8 mouse cellular contexts compared by ENCODE assay signal in genomic region chr5:109558123-109558403, GRCm38 (mm10). TPM values are rescaled to one million over a fixed set of nuclear protein-coding genes. Genes with fewer than 3 reads are reported as not detected.
DNase-seq lines count a peak whose midpoint lies in the region; ATAC-seq and TF ChIP-seq lines count a peak whose summit lies in the region.

No protein-coding gene starts in this region.

- H3K4me2 ChIP-seq in heart, embryonic 13.5 days: peak overlapping the region; percentile 76
- peak overlapping the region; percentile 51 for H3K4me2 ChIP-seq in forebrain, postnatal 0 days (ENCODE audit: low read depth)

- ATAC-seq in heart, embryonic 13.5 days (ENCODE audit: extremely low read depth, insufficient number of reproducible peaks, low FRiP score, low TSS enrichment): no peak
- peak; percentile 44; the same call in 1 of the 2 replicates for ATAC-seq in forebrain, postnatal 0 days
- ATAC-seq in monocyte, adult 5-6 weeks (replicated peaks; ENCODE audit: insufficient number of reproducible peaks, low FRiP score, low TSS enrichment, poor library complexity, severe bottlenecking): no peak
- ATAC-seq in frontal cortex, adult (ENCODE audit: low TSS enrichment): no peak

- intact Hi-C loops in left cerebral cortex, postnatal 14 days (cut with DNase I): loop anchor here (5.0 kb wide), 1 partner anchor 549 kb away; the partner anchor contains the start of gene Gtpbp6

- H3K27me3 ChIP-seq in heart, embryonic 13.5 days (replicated peaks): no peaks in the 10 kb centered on the region
- no peaks in the 10 kb centered on the region for H3K27me3 ChIP-seq in forebrain, postnatal 0 days (ENCODE audit: insufficient read depth, low read length)

- DNase-seq in heart, adult 9 months (ENCODE audit: low spot score in 2 of 2): no peak
- no peak for DNase-seq in ES-E14 (ENCODE audit: low read depth, low spot score)
- DNase-seq in forebrain, postnatal 0 days: no peak
- DNase-seq in left cerebral cortex, postnatal 14 days (ENCODE audit: low spot score in 2 of 2): no peak

- peak overlapping the region; percentile 77 for H3K4me3 ChIP-seq in heart, embryonic 13.5 days
- H3K4me3 ChIP-seq in ES-E14 (ENCODE audit: insufficient read depth in 1 of 2, low read depth in 1 of 2, low read length in 2 of 2, poor library complexity in 1 of 2, severe bottlenecking in 1 of 2): peak overlapping the region; percentile 72 to 81
- peak overlapping the region; percentile 60 for H3K4me3 ChIP-seq in forebrain, postnatal 0 days (ENCODE audit: low read depth, low read length)
- H3K4me3 ChIP-seq in macrophage (ENCODE audit: inconsistent target): peak overlapping the region; percentile 52

- H3K79me2 ChIP-seq in macrophage (ENCODE audit: inconsistent target): no peaks in the 10 kb centered on the region

- H3K9ac ChIP-seq in heart, embryonic 13.5 days: peak overlapping the region; percentile 50
- peak overlapping the region; percentile 71 for H3K9ac ChIP-seq in ES-E14 (ENCODE audit: insufficient read depth, low read depth, low read length, poor library complexity, severe bottlenecking)
- peak overlapping the region; percentile 74 for H3K9ac ChIP-seq in forebrain, postnatal 0 days

- WGBS in heart, embryonic 13.5 days: under 1% methylated on average over 9 of the region's 9 CpGs
- under 1% methylated on average over 9 of the region's 9 CpGs for WGBS in forebrain, postnatal 0 days
- under 1% methylated on average over 9 of the region's 9 CpGs for WGBS in macrophage (ENCODE audit: missing documents)

- peaks cover 30% of the 10 kb centered on the region for H3K36me3 ChIP-seq in heart, embryonic 13.5 days
- H3K36me3 ChIP-seq in ES-E14 (ENCODE audit: control insufficient read depth, insufficient read depth, low read length, poor library complexity, severe bottlenecking): peaks cover 15% of the 10 kb centered on the region; the same call in 1 of the 2 replicates
- H3K36me3 ChIP-seq in forebrain, postnatal 0 days (ENCODE audit: insufficient read depth): no peaks in the 10 kb centered on the region; the same call in 1 of the 2 replicates
- H3K36me3 ChIP-seq in macrophage (ENCODE audit: inconsistent target): peaks cover 4% of the 10 kb centered on the region; the same call in 1 of the 2 replicates

- H3K9me3 ChIP-seq in heart, embryonic 13.5 days: peaks cover 46% of the 10 kb centered on the region
- H3K9me3 ChIP-seq in ES-E14 (ENCODE audit: control insufficient read depth, insufficient read depth, low read depth, low read length): no peaks in the 10 kb centered on the region
- peaks cover 13% of the 10 kb centered on the region for H3K9me3 ChIP-seq in forebrain, postnatal 0 days (ENCODE audit: low read length)

- in situ Hi-C loops in ES-E14 (cut with MboI; ENCODE audit: low sequenced_read_pairs in 2 of 2, unreplicated experiment in 2 of 2): no loop called here

- H3K4me1 ChIP-seq in heart, embryonic 13.5 days: no peaks in the 10 kb centered on the region
- H3K4me1 ChIP-seq in ES-E14 (ENCODE audit: control insufficient read depth in 2 of 2, insufficient read depth in 2 of 2, low read length in 2 of 2, poor library complexity in 1 of 2): 0 out of 4 replicates have a peak, but pooled peaks cover 0 to 3% of the 10 kb centered on the region in 2 experiments
- H3K4me1 ChIP-seq in forebrain, postnatal 0 days (ENCODE audit: insufficient read depth): no peaks in the 10 kb centered on the region

- H3K27ac ChIP-seq in heart, embryonic 13.5 days (replicated peaks): peak overlapping the region; percentile 95
- H3K27ac ChIP-seq in ES-E14 (ENCODE audit: insufficient read depth, low read depth, low read length, poor library complexity, severe bottlenecking) (peak overlapping the region; percentile 100), macrophage (peak overlapping the region; percentile 74)
- H3K27ac ChIP-seq in forebrain, postnatal 0 days (ENCODE audit: low read depth, low read length): peak overlapping the region; percentile 97

- TF ChIP-seq CTCF in forebrain, postnatal 0 days (IDR thresholded peaks at IDR 0.05; ENCODE audit: low read depth): no peak

TF ChIP-seq in ES-E14, 5 proteins besides CTCF, POLR2A, EP300 and RAD21:
- TF ChIP-seq HCFC1 (IDR thresholded peaks at IDR 0.05; ENCODE audit: borderline replicate concordance, insufficient read depth, low read length): no peak
- no peak for TF ChIP-seq ZC3H11A (IDR thresholded peaks at IDR 0.05; ENCODE audit: borderline replicate concordance, low read depth, low read length)
- TF ChIP-seq ZNF384 (IDR thresholded peaks at IDR 0.05; ENCODE audit: low read depth, low read length): no peak
- no peak for TF ChIP-seq MAFK (IDR thresholded peaks at IDR 0.05; ENCODE audit: insufficient read depth, low read depth, low read length)
- TF ChIP-seq CHD2 (IDR thresholded peaks at IDR 0.05; ENCODE audit: low read depth, low read length): no peak

RNA-seq across cellular contexts. Expression of gene Crlf2, which starts 0.7 kb away (rescaled TPM):
- polyA plus RNA-seq in heart, embryonic 13.5 days (2015; fragmentation: Nextera tagmentation; extraction: Ambion mirVana): 9.1 and 9.6 TPM in 2 replicates
- total RNA-seq in ES-E14 (2012; rRNA removed): 18.4 and 19.9 TPM in 2 replicates
- 19.5 and 19.9 TPM in 2 replicates for total RNA-seq in forebrain, postnatal 0 days (2014; rRNA removed)
- 23.8 and 25.1 TPM in 2 replicates for polyA plus RNA-seq in forebrain, postnatal 0 days (2015; fragmentation: Nextera tagmentation; extraction: Ambion mirVana)
- 100 to 1,000 TPM in 1 of 26 experiments, 10 to 100 TPM in 25; 29.0 to 142 (median 59.0) TPM for total RNA-seq in macrophage (2018; cell fraction: chromatin; rRNA removed)
- total RNA-seq in macrophage (2018; cell fraction: cytosol; rRNA removed): 100 to 1,000 TPM in 25 of 26 experiments, 10 to 100 TPM in 1; 78.0 to 212 (median 141) TPM
- 100 to 1,000 TPM in 25 of 26 experiments, 10 to 100 TPM in 1; 97.1 to 292 (median 175) TPM for total RNA-seq in macrophage (2018; cell fraction: nucleus; rRNA removed)
- polyA plus RNA-seq in macrophage (2018): 28.7 to 140 TPM (median 102 TPM) in 3 replicates
- total RNA-seq in monocyte, adult 5-6 weeks (2017): 41.4 to 51.2 TPM (median 49.4 TPM) in 3 replicates
- 10 to 100 TPM; 34.8 to 43.3 TPM for total RNA-seq in left cerebral cortex, postnatal 14 days (2021)
